Mouse (Mus musculus): Measurements from ENCODE around the gene Ttc5. TPM values are rescaled to one million over a fixed set of nuclear protein-coding genes. Genes with fewer than 3 reads are reported as not detected.
"Not testable (repeated sequence)": the region's sequence is repeated elsewhere in the genome, so short reads cannot be mapped to it uniquely, and the experiment has no call there.

Ttc5 gene
- 34.8 and 38.3 TPM in 2 replicates for total RNA-seq (2017)

DNA sequence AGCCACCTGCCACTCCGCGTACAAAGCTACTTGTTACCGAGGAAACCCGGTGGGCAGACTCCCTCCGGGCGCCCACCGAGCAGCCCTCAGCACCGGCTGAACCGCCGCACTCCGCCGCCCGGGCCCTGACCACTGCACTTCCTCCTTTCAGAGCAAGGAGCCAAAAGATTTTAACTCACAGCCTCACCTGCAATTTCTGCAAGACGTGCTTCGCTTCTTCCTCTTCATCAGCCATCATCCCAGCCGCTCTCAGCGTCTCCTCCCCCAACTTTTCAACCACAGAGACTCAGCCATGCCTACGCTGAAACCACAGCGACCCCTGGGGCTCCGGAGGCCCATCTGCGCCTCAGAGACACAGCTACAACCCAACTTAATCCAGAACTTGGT lies at the start of gene Ttc5:
TSS of gene Ttc5 (minus strand) at position 269 of the 387 bp plus-strand sequence.
- ATAC-seq (replicated peaks; ENCODE audit: low read depth, poor library complexity, severe bottlenecking), result peak; percentile 99

DNA sequence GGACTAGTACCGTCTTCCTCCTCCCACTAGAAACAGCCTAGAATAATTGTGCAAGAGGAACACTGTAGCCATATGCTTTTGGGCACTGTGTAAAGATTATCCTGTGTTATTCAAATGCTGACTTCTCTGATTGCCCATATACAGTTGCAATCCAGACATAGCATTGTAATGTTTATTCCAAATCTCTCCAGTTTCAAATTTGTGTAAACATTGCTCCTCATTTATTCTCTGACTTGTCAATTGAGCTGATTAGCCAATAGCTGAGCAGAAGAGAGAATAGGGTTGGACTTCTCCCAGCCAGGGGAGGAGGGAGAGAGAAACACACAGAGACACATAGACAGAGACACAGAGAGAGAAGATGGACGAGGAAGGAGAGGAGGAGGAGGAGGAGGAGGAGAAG lies 49.1 kb upstream of the Ttc5 start:
- ATAC-seq (replicated peaks; ENCODE audit: low read depth, poor library complexity, severe bottlenecking), result no peak

DNA sequence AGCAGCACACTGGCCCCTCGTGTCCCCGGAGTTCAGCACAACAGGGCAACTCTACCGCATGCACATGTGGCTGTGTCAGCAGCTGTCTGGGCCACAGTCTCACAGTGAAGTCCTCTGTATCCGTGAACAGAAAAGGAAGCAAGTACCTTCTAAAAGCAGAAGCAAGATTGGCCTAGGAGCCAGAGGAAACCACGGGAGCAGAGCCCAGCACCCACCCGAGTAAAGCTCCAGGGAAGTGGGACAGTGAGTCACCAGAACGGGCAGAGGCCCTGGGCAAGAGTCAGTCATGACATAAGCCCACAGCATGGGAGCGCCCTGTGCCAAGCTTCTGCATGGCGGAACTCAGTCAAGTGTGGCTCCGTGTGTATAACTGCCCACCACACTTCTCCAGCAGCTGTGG lies 48.6 kb upstream of the Ttc5 start:
- ATAC-seq (replicated peaks; ENCODE audit: low read depth, poor library complexity, severe bottlenecking), result peak; percentile 94

DNA sequence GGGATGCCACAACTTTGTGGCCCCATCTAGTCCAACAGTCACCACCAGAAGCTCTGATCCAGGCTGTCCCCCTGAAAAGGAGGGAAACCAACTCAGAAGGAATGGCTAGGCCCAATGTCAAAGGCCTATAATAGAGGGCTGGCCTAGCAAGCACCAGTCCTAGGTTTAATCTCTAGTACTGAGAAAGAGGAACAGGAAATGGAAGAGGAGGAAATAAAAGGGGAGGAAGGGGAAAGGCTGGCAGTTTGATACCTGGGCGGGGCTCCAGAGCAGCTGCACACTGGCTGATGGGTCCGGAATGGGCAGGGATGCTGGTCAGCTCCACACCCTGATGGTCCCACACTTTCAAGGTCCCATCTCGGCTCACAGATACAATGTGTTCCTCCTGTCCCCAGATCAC lies 44.6 kb upstream of the Ttc5 start:
- peak; percentile 17 for ATAC-seq (replicated peaks; ENCODE audit: low read depth, poor library complexity, severe bottlenecking)

DNA sequence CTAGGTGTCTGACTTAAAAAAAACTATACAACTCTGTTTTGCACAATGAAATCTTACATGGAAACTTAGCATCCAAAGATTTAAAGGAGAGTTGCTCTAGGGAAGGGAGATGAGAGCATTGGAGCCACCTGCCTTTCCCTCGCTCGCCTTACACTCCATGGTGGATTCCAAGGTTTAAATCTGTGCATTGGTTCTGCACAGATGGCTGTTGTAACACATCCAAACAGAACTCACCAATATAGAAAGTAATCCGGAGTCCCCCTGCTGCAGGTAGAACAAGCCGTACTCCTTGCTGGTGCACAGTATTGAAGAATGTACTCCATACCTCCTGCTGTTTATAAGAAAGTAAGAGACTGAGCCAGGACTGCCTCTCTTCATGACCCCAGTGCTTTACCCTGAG lies 41.3 kb upstream of the Ttc5 start:
- no peak for ATAC-seq (replicated peaks; ENCODE audit: low read depth, poor library complexity, severe bottlenecking)

DNA sequence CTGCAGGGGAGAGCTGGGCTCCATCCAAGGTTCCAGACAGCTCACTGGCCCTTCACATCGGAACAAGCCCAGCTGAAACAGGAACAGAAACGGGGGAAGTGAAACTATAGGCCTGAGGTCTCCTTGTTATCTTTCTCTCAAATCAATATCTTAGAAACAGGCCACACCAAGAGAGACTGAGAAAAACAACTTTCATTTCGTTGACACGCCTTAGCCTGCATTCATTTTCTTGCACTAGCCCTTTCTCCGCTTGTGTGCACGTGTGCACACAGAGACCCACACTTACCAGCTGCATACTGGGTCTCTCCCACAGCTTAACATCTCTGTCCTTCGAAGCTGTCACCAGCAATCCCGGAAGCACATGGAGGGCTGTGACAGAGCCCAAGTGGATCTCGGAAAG lies 38.9 kb upstream of the Ttc5 start:
- peak; percentile 92 for ATAC-seq (replicated peaks; ENCODE audit: low read depth, poor library complexity, severe bottlenecking)

DNA sequence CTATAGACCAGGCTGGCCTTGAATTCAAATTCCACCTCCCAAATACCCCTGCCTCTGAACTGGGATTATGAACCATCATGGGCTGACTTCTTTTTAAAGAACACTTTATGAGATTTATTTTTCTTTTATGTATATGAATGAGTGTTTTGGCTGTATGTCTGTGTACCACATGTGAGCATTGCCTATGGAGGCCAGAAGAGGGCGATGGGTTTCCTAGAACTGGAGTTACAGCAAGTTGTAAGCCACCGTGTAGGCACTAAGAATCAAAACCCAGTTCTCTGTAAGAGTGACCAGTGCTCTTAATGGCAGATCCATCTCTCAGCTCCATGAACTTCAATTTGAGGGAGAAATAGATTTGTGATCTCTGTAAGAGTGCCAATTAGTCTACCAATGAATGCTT lies 37.9 kb upstream of the Ttc5 start:
- no peak for ATAC-seq (replicated peaks; ENCODE audit: low read depth, poor library complexity, severe bottlenecking)

DNA sequence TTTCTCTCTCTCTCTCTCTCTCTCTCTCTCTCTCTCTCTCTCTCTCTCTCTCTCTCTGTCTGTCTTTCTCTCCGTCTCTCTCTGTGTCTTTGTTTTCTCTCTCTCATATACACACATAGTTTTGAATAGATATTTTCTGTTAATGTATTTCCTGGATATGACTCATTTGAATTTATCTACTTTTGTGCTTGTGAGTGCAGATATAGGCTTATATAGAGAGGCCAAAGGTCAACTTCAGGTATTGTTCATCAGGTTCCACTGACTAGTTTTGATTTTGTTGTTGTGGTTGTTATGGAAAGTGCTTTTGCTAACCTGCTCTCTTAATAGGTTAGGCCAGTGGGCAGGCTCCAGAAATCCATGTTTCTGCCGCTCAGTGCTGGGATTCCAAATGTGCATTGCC lies 27.7 kb upstream of the Ttc5 start:
- ATAC-seq (replicated peaks; ENCODE audit: low read depth, poor library complexity, severe bottlenecking), result no peak

DNA sequence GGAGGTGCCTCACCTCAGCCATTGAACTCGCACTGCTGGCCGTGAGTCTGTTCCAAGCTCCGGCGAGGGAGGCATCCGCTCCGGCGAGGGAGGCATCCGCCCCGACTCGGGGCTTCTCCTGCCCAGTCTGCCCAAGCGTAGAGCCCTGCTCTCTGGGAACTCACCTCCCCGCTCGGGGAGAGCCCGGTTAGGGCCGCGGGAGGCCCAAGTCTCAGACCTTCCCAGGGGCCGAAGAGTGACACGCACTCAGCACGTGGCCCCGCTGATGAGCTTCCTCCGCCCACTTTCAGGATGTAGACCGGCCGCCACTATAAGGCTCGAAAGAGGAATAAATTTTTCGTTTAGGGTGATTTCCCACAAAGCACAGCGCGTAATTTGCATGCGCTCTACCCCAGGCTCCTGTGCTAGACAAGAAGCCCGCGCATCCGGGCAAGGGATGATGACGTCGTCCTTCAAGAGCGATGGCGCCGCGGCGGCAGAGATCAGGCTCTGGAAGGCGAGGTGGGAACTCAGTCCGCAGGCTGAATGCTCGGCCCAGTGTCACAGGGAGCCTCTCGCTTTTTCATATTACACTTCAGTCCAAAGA lies 22.3 kb upstream of the Ttc5 start, which contains the start of the genes Ccnb1ip1 and Parp2:
TSS of gene Ccnb1ip1 (minus strand) at position 246 of the 586 bp plus-strand sequence.
TSS of gene Parp2 (plus strand) at position 355 of the 586 bp plus-strand sequence.
- ATAC-seq (replicated peaks; ENCODE audit: low read depth, poor library complexity, severe bottlenecking), result peak; percentile 94

DNA sequence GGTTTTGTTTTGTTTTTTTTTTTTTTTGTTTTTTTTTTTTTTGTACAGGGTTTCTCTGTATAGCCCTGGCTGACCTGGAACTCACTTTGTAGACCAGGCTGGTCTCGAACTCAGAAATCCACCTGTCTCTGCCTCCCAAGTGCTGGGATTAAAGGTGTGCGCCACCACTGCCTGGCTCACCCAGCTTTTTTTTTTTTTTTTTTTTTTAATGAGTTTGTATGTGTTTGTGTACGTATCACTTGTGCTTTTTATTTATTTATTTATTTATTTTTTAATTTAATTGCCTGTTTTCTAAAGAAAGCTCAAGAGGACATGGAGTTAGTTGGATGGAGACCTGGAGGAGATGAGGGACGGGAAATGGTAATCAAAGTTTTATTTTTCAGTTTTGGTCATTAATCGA lies 21.1 kb upstream of the Ttc5 start:
- not testable (repeated sequence) for ATAC-seq (replicated peaks; ENCODE audit: low read depth, poor library complexity, severe bottlenecking)

DNA sequence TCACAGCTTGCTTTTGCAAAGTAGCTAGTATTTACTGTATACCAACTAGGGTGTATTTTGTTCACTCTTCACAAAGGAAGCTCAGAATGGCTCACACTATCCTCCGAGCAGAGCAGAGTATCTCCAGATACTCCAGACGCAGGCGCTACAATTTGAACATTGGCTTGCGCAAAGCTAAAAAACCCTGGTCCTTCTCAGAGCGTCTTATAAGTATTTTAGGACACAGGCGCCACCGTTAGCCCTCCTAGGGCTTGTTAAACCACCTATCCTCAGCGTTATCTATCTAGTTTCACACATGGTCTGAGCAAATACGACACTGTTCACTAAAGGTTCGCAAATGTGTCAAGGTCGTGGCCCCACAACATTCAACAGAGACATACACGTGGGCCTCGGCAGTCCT lies 19.4 kb upstream of the Ttc5 start:
- no peak for ATAC-seq (replicated peaks; ENCODE audit: low read depth, poor library complexity, severe bottlenecking)

DNA sequence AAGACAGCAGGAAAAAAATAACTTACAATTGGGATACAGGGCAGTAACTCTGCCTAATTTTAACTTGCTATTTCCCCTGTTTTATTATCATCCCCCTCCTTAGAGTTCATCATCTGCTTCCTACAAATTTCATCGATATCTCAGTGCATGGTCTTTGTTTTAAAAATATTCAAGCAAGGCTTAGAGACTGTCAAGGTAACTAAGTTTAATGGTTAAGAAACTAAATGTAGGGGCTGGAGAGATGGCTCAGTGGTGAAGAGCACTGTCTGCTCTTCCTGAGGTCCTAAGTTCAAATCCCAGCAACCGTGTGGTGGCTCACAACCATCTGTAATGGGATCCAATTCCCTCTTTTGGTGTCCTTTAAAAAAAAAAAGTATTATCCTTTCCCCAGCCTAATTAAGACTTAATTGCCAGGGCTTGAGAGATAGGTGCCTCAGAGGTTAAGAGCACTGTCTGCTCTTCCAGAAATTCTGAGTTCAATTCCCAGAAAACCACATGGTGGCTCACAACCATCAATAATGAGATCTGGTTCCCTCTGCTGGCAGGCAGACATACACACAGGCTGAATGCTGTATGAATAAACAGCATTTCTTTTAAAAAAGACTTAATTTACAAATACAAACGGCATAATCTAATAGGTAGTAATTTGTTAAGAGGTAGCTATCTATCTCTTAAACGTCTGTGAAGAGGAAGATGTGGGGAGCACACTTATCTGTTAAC lies 17.7 kb upstream of the Ttc5 start:
- no peak for ATAC-seq (replicated peaks; ENCODE audit: low read depth, poor library complexity, severe bottlenecking)

DNA sequence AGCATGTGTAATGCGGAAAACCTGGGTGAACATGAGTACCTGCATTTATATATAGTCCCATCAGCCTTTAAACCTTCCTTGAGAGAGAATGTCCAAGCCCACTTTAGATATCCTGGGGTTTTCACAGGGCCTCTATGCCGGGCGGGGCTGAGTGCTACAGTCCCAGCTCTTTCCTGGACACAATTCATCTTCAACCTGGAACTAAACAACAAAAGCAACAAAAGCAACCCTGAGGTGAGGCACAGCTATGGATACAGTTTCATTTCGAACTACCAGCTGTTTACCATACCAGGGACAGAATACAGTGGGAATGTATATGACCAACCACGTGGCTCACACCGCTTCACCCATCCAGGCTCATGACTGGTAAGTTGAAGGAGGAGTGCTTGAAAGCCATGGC lies 17.1 kb upstream of the Ttc5 start:
- ATAC-seq (replicated peaks; ENCODE audit: low read depth, poor library complexity, severe bottlenecking), result no peak

DNA sequence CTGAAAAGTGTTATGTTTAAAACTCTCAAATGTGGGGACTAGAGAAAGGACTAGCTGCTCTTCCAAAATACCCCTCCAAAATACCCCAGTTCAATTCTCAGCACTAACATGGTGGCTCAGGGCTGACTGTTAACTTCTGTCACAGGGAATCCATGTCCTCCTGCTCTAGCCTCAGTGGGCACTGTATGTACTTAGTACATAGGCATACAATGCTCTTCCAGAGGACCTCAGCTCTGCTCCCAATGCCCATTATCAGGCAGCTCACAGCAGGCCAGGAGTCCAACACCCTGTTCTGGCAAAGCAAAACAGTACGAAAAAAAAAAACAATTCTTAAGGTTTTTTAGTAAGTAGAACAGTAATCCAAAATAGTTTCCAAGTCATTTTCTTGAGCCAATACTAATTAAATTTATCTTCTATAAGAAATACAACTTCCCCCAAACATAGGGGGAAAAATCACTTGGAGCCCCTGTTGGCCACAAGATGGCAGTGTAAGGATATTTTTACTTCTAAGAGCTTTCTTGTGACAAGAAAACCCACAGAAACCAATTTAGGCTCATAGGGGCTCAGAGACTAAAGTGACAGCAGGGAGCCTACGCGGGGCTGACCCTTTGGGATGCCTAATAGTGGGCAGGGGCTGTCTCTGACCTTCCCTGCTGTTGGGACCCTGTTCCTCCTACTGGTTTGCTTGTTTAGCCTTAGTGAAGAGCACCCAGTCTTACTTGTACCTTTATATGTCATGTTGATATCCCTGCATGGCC lies 14.4 kb upstream of the Ttc5 start:
- peak; percentile 87 for ATAC-seq (replicated peaks; ENCODE audit: low read depth, poor library complexity, severe bottlenecking)

DNA sequence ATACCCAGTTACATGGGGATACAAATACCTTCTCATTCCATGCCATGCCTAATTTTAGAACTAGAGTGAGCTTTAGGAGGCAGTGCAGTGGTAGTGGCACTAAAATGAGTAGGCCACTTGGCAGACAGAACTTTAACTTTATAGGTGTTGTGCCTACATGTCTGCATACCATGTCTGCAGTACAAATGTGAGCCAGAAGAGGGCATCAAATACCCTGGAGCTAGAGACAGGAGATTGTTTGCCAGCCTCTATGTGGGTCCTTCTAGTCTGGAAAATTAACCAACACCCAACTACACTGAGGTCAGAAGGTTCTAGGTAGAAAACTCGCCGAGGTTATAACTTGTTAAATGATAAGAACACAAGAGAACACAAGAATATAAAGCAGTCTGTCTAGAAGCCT lies 13.2 kb upstream of the Ttc5 start:
- ATAC-seq (replicated peaks; ENCODE audit: low read depth, poor library complexity, severe bottlenecking), result peak; percentile 59

DNA sequence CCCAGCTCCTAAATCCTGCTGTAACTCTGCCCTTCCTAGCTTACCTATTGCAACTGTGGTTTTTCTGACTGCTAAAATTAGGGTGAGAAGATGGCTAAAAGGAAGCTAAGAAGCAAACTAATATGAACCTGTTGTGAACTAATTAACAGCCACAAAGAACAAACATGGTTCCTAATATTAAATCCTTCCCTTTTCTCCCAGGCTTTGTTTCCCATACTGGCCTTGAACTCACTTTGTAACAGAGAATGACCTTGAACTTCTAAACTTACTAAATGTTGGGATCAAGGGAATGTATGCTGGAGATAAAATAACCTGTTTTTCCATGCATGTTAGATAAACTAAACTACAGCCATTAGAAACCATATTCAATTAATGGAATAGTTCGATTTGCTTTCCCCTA lies 11.1 kb upstream of the Ttc5 start:
- no peak for ATAC-seq (replicated peaks; ENCODE audit: low read depth, poor library complexity, severe bottlenecking)

DNA sequence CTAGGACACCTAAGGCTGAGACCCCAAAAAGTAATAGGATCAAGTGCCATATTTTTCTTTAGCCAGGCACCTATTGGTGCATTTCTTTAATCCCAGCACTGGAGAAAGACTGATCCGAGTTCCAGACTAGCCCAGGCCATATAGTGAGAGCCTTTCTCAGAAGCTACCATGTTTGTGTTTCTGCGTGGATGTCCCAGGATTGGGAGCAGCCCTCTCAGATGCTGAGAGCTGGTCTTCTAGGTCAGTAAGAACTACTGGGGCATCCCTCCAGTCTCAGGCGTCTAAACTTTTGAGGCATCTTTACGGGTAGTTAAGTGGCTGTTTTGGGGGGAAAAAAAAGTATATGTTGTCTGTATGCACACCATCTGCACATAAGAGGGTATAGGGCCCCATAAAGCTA lies 10.6 kb upstream of the Ttc5 start:
- no peak for ATAC-seq (replicated peaks; ENCODE audit: low read depth, poor library complexity, severe bottlenecking)

DNA sequence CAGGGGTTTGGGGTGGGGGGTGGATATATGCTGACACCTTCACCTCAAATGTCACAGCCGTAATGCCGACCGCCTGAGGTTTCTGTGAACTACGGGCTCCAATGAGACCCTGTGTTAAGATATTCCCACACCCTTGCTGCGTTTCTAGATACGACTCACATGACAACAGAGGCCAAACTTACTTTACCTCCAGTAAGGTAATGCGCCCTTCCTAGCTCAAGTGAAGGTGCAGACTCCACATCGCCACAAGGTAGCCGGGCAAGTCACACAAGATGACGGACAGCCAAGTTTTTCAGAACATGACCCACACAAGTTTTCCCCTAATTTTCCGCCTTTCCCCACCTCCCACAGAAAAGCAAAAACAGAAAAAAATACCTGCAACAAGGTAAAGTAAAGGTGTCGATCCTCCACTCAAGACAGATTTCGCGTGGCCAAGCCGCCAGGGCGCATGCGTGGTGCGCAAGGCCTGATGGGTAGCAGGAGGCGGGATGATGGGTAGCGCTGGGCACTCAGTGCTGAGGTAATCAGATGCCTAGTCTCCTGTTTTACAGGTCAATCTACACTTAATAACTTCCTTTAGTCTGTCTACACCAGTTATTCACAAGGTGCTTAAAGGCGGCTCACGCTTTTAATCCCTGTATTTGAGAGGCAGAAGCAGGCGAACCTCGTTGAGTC lies 10.1 kb upstream of the Ttc5 start:
- ATAC-seq (replicated peaks; ENCODE audit: low read depth, poor library complexity, severe bottlenecking), result no peak

DNA sequence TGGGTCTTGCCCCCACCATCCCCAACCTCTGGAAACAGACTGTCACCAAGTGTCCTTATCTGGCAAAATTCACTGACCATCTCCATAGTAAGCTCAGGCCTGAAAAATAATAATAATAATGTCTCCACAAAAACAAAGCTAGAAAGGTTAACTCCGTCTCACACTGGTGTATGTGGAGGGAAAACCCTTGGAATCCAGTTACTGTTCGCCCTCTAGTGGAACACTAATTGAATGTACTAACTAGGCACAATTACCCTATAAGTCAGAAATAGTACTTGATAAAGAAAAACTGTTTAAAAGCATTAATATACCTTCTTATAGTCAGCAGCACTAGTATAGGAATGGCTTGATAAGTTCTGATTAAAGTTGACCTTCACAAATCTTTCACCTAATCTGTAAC lies 2.8 kb upstream of the Ttc5 start:
- ATAC-seq (replicated peaks; ENCODE audit: low read depth, poor library complexity, severe bottlenecking), result peak; percentile 40; the same call in 1 of the 2 replicates

DNA sequence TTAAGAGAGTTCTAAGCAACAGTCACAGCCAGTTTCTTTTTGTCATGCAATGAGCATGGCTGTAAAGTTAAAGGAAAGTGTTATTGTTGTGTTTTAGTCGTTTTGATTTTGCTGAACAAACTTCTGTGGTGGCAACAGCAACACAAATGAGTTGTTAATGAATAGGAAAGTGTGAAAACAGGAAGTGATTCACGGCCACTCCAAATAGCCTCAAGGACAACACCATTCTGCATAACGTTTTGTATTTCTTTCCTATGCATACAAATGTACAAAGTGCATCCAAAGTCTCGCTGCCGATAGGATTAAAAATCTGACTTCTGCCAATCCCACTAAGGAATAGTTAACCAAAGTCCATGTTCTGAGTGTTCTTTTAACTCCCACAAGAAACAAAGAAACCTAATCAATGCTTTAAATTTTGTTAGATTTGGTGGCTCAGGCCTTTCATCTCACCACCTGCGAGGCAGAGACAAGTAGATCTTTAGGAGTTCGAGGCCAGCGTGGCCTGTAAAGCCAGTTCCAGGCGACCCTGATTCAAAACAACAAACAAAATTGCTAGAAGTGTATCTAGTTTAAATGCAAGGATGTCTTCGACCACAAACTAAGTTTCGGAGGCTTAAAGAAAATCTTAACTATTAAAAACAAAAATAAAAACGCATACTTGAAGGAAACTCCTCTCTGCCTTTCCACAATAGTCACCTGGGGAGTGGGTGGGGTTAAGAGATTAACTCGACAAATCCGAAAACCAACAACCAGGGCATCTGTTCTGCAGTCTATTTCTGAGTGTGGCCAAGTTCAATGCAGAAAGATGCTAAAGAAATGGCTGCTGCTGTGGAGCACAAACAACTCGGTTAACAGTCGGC lies 698 bp downstream of the Ttc5 start:
- ATAC-seq (replicated peaks; ENCODE audit: low read depth, poor library complexity, severe bottlenecking), result peak; percentile 19
